8 mouse cellular contexts compared by ENCODE assay signal in the genomic region with DNA sequence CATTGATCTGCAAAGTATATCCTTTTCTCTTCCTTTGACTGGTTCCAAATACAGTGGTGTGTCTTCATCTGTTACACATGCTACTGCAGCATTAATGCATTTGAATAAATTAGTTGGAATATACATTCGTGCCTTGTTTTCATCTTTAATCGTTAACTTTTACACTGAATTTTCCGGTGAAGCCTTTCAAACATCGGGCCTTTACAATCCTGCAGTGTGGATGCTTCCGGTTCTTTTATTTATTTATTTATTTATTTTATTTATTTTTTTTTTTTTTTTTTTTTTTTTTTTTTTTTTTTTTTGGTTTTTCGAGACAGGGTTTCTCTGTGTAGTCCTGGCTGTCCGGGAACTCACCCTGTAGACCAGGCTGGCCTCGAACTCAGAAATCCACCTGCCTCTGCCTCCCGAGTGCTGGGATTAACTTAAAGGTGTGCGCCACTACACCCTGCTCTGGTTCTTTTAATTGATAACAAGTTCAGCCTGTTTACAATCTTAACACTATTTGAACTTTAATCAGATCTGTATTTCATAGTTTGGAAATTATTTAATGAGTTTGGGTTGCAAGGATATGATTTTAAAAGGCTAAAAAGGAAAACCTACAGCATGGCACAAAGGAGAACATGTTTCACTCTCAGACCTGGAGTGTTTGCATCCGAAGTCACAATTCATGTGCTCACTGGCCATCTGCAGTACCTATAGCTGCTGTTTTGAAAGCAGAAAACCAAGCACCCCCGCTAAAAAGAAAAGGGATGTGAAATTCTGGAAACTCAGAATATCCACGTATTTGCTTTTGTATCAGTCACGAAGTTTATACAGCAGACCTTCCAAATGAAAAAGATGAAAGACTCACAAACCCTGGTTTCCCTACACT. TPM values are rescaled to one million over a fixed set of nuclear protein-coding genes. Genes with fewer than 3 reads are reported as not detected.
DNase-seq lines count a peak whose midpoint lies in the region; ATAC-seq and TF ChIP-seq lines count a peak whose summit lies in the region.

No protein-coding gene starts in this region.

- H3K36me3 ChIP-seq in lung, embryonic 16.5 days (ENCODE audit: control insufficient read depth, insufficient read depth, low read length): peaks cover 11% of the 10 kb centered on the region; the same call in 1 of the 2 replicates
- peaks cover 57% of the 10 kb centered on the region for H3K36me3 ChIP-seq in forebrain, embryonic 10.5 days (replicated peaks)
- H3K36me3 ChIP-seq in limb, embryonic 13.5 days: peaks cover 37% of the 10 kb centered on the region
- peaks cover 28% of the 10 kb centered on the region for H3K36me3 ChIP-seq in small intestine, adult 2 months (ENCODE audit: control insufficient read depth, insufficient read depth, low read length)

- no peak for TF ChIP-seq POLR2A in small intestine, adult 2 months (IDR thresholded peaks at IDR 0.05; ENCODE audit: low read depth, low read length)

- no peaks in the 10 kb centered on the region for H3K9me3 ChIP-seq in lung, embryonic 16.5 days (ENCODE audit: control insufficient read depth, low read length)
- no peaks in the 10 kb centered on the region for H3K9me3 ChIP-seq in forebrain, embryonic 10.5 days
- no peaks in the 10 kb centered on the region for H3K9me3 ChIP-seq in limb, embryonic 13.5 days

- peak; percentile 18 for ATAC-seq in lung, embryonic 16.5 days (ENCODE audit: low read depth)
- ATAC-seq in limb, embryonic 13.5 days (ENCODE audit: low FRiP score, low read depth): no peak

- no peaks in the 10 kb centered on the region for H3K27me3 ChIP-seq in lung, embryonic 16.5 days (ENCODE audit: control insufficient read depth, insufficient read depth, low read depth, low read length)
- no peaks in the 10 kb centered on the region for H3K27me3 ChIP-seq in forebrain, embryonic 10.5 days (ENCODE audit: poor library complexity, severe bottlenecking)
- no peaks in the 10 kb centered on the region for H3K27me3 ChIP-seq in limb, embryonic 13.5 days
- H3K27me3 ChIP-seq in small intestine, adult 2 months (ENCODE audit: control insufficient read depth, insufficient read depth, low read length): no peaks in the 10 kb centered on the region

- H3K4me3 ChIP-seq in lung, embryonic 16.5 days (ENCODE audit: low read length): peak overlapping the region; percentile 78
- peak overlapping the region; percentile 93 for H3K4me3 ChIP-seq in forebrain, embryonic 10.5 days
- H3K4me3 ChIP-seq in limb, embryonic 13.5 days: peak overlapping the region; percentile 86
- H3K4me3 ChIP-seq in small intestine, adult 2 months (ENCODE audit: low read depth, low read length): peak overlapping the region; percentile 90

- no peak for TF ChIP-seq CTCF in small intestine, adult 2 months (IDR thresholded peaks at IDR 0.05; ENCODE audit: extremely low read depth, insufficient read length, insufficient replicate concordance, low read depth, low read length)

- no peak for DNase-seq in lung, postnatal 10 days
- no peak for DNase-seq in forebrain, embryonic 10.5 days (ENCODE audit: extremely low spot score, low spot score)
- DNase-seq in spleen, postnatal 4 days (ENCODE audit: low spot score in 2 of 2): no peak
- no peak for DNase-seq in adrenal gland, adult (ENCODE audit: inconsistent age in 2 of 2, low spot score in 1 of 2)
- no peak for DNase-seq in MN1 (ENCODE audit: low spot score)

- H3K4me1 ChIP-seq in lung, embryonic 16.5 days (replicated peaks; ENCODE audit: control insufficient read depth, insufficient read depth, low read length): peaks cover 15% of the 10 kb centered on the region
- H3K4me1 ChIP-seq in forebrain, embryonic 10.5 days: peaks cover 21% of the 10 kb centered on the region
- H3K4me1 ChIP-seq in limb, embryonic 13.5 days: peaks cover 17% of the 10 kb centered on the region
- H3K4me1 ChIP-seq in small intestine, adult 2 months (ENCODE audit: control insufficient read depth, insufficient read depth, insufficient read length, low read length): peaks cover 2% of the 10 kb centered on the region; the same call in 1 of the 2 replicates

- H3K9ac ChIP-seq in lung, embryonic 16.5 days (ENCODE audit: low read length): peak overlapping the region; percentile 87
- peak overlapping the region; percentile 90 for H3K9ac ChIP-seq in limb, embryonic 13.5 days

- 53% methylated on average over 14 of the region's 14 CpGs for WGBS in lung, embryonic 16.5 days
- 67% methylated on average over 14 of the region's 14 CpGs for WGBS in forebrain, embryonic 10.5 days
- WGBS in limb, embryonic 13.5 days: 62% methylated on average over 14 of the region's 14 CpGs
- 46% methylated on average over 14 of the region's 14 CpGs for WGBS in small intestine, adult 2 months

- H3K4me2 ChIP-seq in lung, embryonic 16.5 days (ENCODE audit: low read depth, low read length): peak overlapping the region; percentile 62
- H3K4me2 ChIP-seq in limb, embryonic 13.5 days (replicated peaks): peak overlapping the region; percentile 74

- peak overlapping the region; percentile 73; the same call in 1 of the 2 replicates for H3K27ac ChIP-seq in lung, embryonic 16.5 days (ENCODE audit: low read length)
- H3K27ac ChIP-seq in forebrain, embryonic 10.5 days: peak overlapping the region; percentile 97
- H3K27ac ChIP-seq in limb, embryonic 13.5 days: peak overlapping the region; percentile 91
- peak overlapping the region; percentile 77 for H3K27ac ChIP-seq in small intestine, adult 2 months (ENCODE audit: insufficient read depth, low read depth, low read length)

RNA-seq across cellular contexts. Expression of a gene that starts 0.6 kb away (rescaled TPM):
- 178 and 180 TPM in 2 replicates for polyA plus RNA-seq in lung, embryonic 16.5 days (2015; fragmentation: Nextera tagmentation; extraction: Ambion mirVana)
- 208 and 210 TPM in 2 replicates for polyA plus RNA-seq in forebrain, embryonic 10.5 days (2016; fragmentation: Nextera tagmentation; extraction: Ambion mirVana)
- polyA plus RNA-seq in limb, embryonic 13.5 days (2015; fragmentation: Nextera tagmentation; extraction: Ambion mirVana): 206 and 213 TPM in 2 replicates
- polyA plus RNA-seq in small intestine, adult 2 months (2012; rRNA removed): 9.2 and 10.1 TPM in 2 replicates

RNA-seq across cellular contexts. Expression of a gene that starts 22.5 kb away (rescaled TPM):
- 120 and 124 TPM in 2 replicates for polyA plus RNA-seq in lung, embryonic 16.5 days (2015; fragmentation: Nextera tagmentation; extraction: Ambion mirVana)
- polyA plus RNA-seq in forebrain, embryonic 10.5 days (2016; fragmentation: Nextera tagmentation; extraction: Ambion mirVana): 101 and 112 TPM in 2 replicates
- polyA plus RNA-seq in limb, embryonic 13.5 days (2015; fragmentation: Nextera tagmentation; extraction: Ambion mirVana): 103 and 111 TPM in 2 replicates
- 4.1 and 5.7 TPM in 2 replicates for polyA plus RNA-seq in small intestine, adult 2 months (2012; rRNA removed)

RNA-seq across cellular contexts. Expression of a gene that starts 26.1 kb away (rescaled TPM):
- 0.05 and 0.08 TPM in 2 replicates for polyA plus RNA-seq in lung, embryonic 16.5 days (2015; fragmentation: Nextera tagmentation; extraction: Ambion mirVana)
- polyA plus RNA-seq in forebrain, embryonic 10.5 days (2016; fragmentation: Nextera tagmentation; extraction: Ambion mirVana): not detected in 2 replicates
- 0.03 TPM in 1 of 2 replicates, not detected in the other for polyA plus RNA-seq in limb, embryonic 13.5 days (2015; fragmentation: Nextera tagmentation; extraction: Ambion mirVana)
- polyA plus RNA-seq in small intestine, adult 2 months (2012; rRNA removed): 5.6 and 9.8 TPM in 2 replicates

Comparison
In these comparisons a context has a peak if more than half of its experiments do, and no peak if none do; other contexts are left out.
1. RNA of a gene that starts 0.6 kb away (polyA plus RNA-seq): 208 to 210 TPM in forebrain, embryonic 10.5 days, 206 to 213 TPM in limb, embryonic 13.5 days and 178 to 180 TPM in lung, embryonic 16.5 days; 9.2 to 10.1 TPM in small intestine, adult 2 months; every median in the first group is over 10 times any median in the second.
2. RNA of a gene that starts 22.5 kb away (polyA plus RNA-seq): 120 to 124 TPM in lung, embryonic 16.5 days, 103 to 111 TPM in limb, embryonic 13.5 days and 101 to 112 TPM in forebrain, embryonic 10.5 days; 4.1 to 5.7 TPM in small intestine, adult 2 months; every median in the first group is over 10 times any median in the second.
3. Peak in every context shown above with its lines, with median percentiles within 50 percentile points of each other: H3K27ac ChIP-seq and H3K4me3 ChIP-seq.